Mouse (Mus musculus): ENCODE results near the gene Tubb1.

The Tubb1 gene

DNA sequence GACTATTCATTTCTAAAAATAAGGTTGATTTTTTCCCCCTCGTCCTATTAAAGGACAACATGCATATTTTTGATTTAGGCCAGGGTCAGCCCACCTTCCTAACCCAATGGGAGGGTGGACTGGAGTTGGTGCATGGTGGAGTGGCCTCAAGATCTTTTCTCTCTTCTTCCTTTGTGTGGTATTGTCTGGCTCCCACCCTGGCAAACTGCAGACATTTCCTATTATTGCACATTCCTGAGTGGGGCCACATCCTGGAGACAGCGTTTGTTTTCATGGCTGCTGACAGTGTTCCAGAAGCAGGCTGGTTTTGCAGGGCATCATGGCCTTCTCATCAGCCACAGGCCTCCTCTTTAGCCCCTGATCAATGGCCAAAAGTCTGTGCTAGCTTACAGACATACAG, 7.4 kb upstream of the Tubb1 start:
- no peak for DNase-seq (ENCODE audit: low read depth, low spot score)

DNA sequence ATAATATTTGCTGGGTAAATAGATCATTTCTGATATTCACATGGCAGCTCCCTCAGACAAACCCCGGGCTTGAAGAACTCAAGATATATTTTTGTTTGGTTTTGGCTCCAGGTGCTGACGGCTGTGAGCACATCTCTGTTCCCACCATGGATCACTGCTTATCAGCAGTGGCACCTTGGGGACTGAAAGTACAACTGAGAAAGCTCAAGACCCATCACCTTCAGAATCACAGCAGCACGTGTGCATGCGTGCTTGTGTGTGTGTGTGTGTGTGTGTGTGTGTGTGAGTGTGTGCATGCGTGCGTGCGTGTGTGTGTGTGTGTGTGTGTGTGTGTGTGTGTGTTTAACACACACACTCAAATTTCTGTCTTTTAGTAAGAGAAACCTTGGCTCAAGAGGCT, 6.1 kb upstream of the Tubb1 start:
- DNase-seq (ENCODE audit: low read depth, low spot score): no peak

DNA sequence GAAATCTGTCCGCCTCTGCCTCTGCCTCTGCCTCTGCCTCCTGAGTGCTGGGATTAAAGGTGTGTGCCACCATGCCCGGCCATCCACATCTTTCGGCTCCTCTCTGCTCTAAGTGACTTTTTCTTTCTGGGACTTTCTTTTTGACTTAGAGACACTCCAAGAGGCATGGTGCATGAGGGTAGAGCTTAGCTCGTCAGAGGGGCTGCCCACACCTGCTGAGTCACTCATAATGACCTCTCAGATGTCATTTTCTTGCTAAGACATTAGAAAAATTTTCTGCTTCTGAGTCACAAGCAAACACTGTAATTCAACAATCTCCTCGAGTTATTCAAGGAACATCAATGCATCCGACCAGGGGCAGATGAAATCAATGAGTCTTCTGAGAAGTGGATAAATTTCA, 5.5 kb upstream of the Tubb1 start:
- DNase-seq (ENCODE audit: low read depth, low spot score): no peak

DNA sequence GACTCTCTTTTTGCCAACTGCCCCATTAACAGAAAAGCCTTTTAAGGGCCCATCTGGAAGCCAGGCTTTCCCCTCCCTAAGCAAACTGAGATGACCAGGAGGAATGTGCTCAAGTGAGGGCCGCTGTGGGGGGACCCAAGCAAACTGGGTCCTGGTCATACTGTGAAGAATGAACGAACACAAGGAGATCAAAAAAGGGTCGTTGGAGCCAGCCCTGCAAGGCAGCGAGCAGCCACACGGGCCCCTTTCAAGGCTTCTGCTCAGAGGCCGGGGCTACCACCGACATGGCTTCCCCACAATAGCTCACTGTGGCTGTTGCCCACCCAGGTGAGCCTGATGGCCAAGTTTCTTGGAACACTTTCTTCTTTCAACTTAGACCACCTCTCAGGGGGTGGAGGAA, 4.0 kb upstream of the Tubb1 start:
- DNase-seq (ENCODE audit: low read depth, low spot score): no peak

- DNase-seq (ENCODE audit: low read depth, low spot score): no peak
Measured at GRCm38 (mm10) chr2:174446905-174447304, 3.6 kb upstream of the Tubb1 start.

DNA sequence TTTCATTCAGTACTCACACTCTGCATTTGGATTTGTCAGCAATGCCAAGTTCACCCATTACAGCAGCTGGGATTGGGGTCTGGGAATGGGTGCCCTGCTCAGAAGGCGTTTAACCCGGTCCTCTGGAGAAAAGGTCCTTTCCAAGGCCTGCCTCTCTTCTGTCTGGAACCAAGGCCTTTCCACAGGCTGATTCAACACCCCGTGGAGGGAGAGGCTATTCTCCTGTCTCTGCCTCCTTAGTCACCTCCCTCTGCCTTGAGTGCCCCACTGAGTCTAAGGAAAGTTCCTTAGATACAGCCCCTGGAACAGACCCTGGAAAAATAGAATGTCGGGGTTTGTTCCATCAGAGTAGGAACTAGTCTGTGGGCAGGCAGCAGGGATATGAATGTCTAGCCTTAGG, 2.1 kb upstream of the Tubb1 start:
- DNase-seq (ENCODE audit: low read depth, low spot score): no peak

DNA sequence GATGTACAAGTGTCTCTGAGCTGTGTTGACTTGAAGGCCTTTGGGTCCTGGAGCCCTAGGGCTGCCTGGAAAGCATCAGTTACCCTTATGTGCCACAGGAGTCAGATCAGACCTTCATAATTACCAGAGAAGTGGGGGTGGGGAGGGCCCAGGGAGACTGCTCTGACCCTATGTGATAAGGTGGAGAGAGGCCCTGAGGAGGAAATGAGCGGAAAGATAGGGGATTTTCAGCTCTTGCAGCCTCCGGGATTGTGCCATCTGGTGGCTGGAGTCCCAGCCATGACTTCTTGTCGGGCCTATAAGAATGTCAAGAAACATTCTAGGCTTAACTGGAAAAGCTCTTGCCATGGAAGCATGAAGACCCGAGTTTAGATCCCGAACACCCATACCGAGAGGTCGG, 3.2 kb downstream of the Tubb1 start:
- no peak for DNase-seq (ENCODE audit: low read depth, low spot score)

GRCm38 (mm10) chr2:174459365-174459764, 8.9 kb downstream of the Tubb1 start:
- no peak for DNase-seq (ENCODE audit: low read depth, low spot score)

DNA sequence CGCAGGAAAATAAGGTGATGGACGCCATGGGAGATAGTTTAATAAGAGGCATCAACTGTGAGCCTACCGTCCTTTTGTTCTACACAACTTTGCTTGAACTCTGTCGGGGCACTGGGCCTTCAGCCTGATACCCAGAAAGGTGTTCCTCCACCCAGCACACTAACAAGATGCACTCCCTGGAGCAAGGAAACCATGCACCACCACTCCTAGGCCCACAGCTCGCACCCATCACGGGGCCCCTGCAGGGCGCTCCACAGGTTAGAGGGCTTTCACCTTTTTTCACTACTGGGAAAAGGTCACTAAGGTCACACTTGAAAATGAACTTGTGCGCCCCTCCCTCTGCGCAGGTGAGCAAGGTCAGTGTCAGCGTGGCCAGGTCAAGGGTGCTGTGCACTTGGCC, 12.9 kb downstream of the Tubb1 start:
- DNase-seq (ENCODE audit: low read depth, low spot score): no peak

GRCm38 (mm10) chr2:174463789-174464523, 13.5 kb downstream of the Tubb1 start, which contains the start of gene Atp5e:
Gene Atp5e, minus strand, starts transcription at chr2:174464105.
- peak; percentile 81 for DNase-seq (ENCODE audit: low read depth, low spot score)

DNA sequence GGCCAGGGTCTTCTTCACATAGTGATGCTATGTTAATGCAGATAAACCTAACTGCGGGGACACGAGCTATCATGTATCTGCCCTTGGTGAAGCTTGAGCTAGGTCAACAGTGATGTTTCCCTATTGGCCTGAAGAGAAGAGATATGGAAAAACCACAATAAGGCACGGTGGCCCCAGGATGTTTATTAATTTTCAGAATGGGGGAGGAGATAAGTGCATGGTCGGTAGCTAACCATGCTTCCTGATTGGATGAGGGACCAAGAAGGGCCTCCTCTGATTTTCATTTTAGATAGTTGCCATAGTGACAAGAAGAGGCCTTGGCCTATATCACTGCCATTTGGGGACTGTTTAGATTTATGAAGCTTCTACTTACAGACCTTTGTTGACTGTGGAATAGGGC, 19.8 kb downstream of the Tubb1 start:
- DNase-seq (ENCODE audit: low read depth, low spot score): no peak

- no peak for DNase-seq (ENCODE audit: low read depth, low spot score)
Measured at GRCm38 (mm10) chr2:174470786-174471405, 20.4 kb downstream of the Tubb1 start.

- no peak for DNase-seq (ENCODE audit: low read depth, low spot score)
Measured at GRCm38 (mm10) chr2:174472407-174472806, 21.9 kb downstream of the Tubb1 start.

GRCm38 (mm10) chr2:174472818-174473549, 22.5 kb downstream of the Tubb1 start, which contains the start of gene Prelid3b:
Gene Prelid3b, minus strand, starts transcription at chr2:174473081.
- peak; percentile 100 for DNase-seq (ENCODE audit: low read depth, low spot score)

GRCm38 (mm10) chr2:174473550-174473927, 23.0 kb downstream of the Tubb1 start:
- DNase-seq (ENCODE audit: low read depth, low spot score): no peak

- DNase-seq (ENCODE audit: low read depth, low spot score): no peak
Measured at GRCm38 (mm10) chr2:174477543-174478319, 27.2 kb downstream of the Tubb1 start.

- no peak for DNase-seq (ENCODE audit: low read depth, low spot score)
Measured at GRCm38 (mm10) chr2:174478746-174479145, 28.3 kb downstream of the Tubb1 start.

DNA sequence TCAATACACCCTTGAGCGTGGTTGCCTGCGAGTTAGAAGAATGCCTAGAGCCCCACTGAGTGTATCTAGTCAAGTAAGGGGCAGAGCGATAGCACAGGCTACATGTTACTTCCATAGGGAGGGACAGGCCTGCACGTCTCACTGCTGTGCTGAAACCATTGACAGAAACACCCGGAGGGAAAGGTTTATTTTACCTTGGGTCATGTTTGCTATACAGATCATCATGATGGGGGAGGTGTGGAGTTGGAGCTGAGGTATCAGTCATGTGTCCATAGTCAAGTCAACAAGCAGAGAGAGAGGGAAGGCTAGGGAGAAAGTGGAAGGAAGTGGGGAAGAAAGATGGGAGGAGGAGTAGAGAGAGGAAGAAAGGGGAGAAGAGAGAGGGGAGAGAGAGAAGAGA, 36.5 kb downstream of the Tubb1 start:
- DNase-seq (ENCODE audit: low read depth, low spot score): no peak

GRCm38 (mm10) chr2:174492858-174493257, 42.4 kb downstream of the Tubb1 start:
- DNase-seq (ENCODE audit: low read depth, low spot score): no peak

DNA sequence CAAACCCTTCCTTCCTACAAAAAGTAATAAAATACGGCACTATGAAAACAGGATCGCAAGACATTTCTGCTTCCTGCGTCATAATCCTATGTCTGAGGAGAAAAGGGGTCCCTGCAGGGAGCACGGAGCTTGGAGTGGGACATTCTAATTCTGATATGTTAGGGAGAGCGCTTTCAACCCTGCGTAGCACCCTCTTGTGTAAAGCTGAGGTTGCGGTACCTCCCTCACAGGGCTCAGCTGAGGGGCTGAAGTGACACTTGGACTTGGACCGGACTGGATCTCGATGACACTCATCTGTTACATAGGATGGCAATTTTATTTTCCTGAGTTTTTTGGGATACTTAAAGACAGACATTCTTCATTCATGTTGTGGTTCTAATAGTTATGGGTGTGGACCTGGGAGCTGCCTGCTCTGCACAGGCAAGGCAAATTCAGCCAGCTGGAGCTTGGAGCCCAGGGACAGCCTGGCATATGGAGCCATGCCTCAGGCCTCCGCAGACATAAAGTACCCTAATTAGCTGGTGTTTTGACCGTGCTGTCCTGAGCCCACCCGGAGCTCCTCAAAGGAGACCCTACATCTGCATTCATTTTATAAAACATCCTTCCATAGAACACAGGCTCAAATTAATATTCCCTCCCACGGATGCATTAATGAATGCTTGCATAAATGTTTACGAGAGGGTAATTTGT, 50.5 kb downstream of the Tubb1 start:
- DNase-seq (ENCODE audit: low read depth, low spot score): no peak

- no peak for DNase-seq (ENCODE audit: low read depth, low spot score)
Measured at GRCm38 (mm10) chr2:174501517-174501916, 51.0 kb downstream of the Tubb1 start.
